Mouse (Mus musculus) megakaryocyte, embryonic 14.5 days (primary cell): ENCODE results near the gene Hes5. TPM values are rescaled to one million over a fixed set of nuclear protein-coding genes. Genes with fewer than 3 reads are reported as not detected.

Source experiments
- H3K27me3 ChIP-seq: replicated peaks from 2 replicates; pipeline ENCODE3; 2012; ENCODE audit warnings: inconsistent platforms
- H3K36me3 ChIP-seq: replicated peaks from 2 replicates; pipeline ENCODE3; 2012; ENCODE audit warnings: low read length, inconsistent platforms, mixed read lengths
- H3K4me1 ChIP-seq: 2 replicates; pipeline ENCODE4 v1.6.1; 2012; ENCODE audit warnings: inconsistent platforms
- H3K4me3 ChIP-seq: replicated peaks from 2 replicates; pipeline ENCODE3; 2012; ENCODE audit warnings: moderate library complexity, mild to moderate bottlenecking, inconsistent platforms
- H3K9me3 ChIP-seq: 2 replicates; pipeline ENCODE4 v1.6.1; 2012; ENCODE audit warnings: inconsistent platforms
- FLI1 ChIP-seq: IDR thresholded peaks from 2 replicates; pipeline ENCODE4 v1.6.1; 2012; ENCODE audit warnings: low read length, inconsistent platforms, mixed read lengths
- GATA1 ChIP-seq: IDR thresholded peaks from 3 replicates; pipeline ENCODE4 v1.6.1; 2012; ENCODE audit warnings: mixed read lengths, low read length, inconsistent platforms, borderline replicate concordance
- polyA plus RNA-seq: library from polyadenylated mRNA; stranded (reverse); fragments of >175 nt; gene quantifications from 2 replicates; pipeline ENCODE4 v1.2.3, GENCODE M21; 2012; ENCODE audit warnings: low replicate concordance; ENCODE audit not compliant: insufficient read depth

Gene Hes5
- polyA plus RNA-seq, 1 experiment: 0.23 TPM

DNA sequence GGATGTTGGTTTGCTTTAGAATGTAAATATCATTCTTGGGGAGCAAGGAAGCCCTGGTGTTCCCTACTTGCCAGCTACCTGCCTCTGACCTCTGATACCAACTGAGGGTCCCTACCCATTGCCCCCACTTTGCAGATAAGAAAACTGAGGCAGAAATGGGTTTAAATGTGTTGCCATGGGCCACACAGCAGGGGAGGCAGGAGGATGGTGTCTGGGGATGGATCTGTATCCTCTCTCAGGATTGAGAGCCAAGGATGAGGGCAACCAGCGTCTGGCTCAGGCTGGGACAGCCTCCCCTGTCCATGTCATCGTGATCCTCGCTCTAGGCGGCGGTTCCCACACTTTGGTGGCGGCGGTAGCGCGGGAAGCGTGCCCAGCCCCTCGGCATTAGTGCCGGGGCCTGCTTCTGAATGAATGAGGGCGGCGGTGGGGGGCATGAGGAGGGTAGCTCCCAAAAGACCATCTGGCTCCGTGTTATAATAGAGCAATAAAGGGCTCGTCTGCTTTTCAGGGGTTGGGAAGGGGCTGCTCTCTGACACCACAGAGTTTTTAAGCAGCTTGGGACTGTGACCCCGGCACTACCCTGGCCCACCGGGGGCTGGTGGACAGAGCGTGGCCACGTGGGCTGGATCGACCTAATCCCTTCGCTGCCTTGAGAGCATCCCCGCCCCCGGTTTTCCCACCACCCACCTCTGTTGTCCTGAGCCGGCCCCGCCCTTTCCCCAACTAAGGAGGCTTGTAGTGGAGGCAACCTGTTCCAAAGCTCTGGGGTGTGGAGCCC is 8.1 kb upstream of the Hes5 start:
- H3K4me1 ChIP-seq: peaks cover 13% of the 10 kb centered on the region
- H3K36me3 ChIP-seq: no peaks in the 10 kb centered on the region
- no peak overlapping the region for H3K4me3 ChIP-seq
- no peaks in the 10 kb centered on the region for H3K9me3 ChIP-seq
- peaks cover 92% of the 10 kb centered on the region for H3K27me3 ChIP-seq
- TF ChIP-seq GATA1 (no peak), FLI1 (no peak)

- TF ChIP-seq GATA1 (no peak), FLI1 (no peak)
- Histone ChIP-seq H3K9me3 (0 out of 2 replicates have a peak, but pooled peaks cover 3% of the 10 kb centered on the region), H3K4me3 (no peak overlapping the region), H3K4me1 (peaks cover 31% of the 10 kb centered on the region), H3K27me3 (peaks cover 97% of the 10 kb centered on the region), H3K36me3 (no peaks in the 10 kb centered on the region)
Observed at GRCm38 (mm10) chr4:154956604-154957003, 4.1 kb upstream of the Hes5 start.

- H3K4me3 ChIP-seq: no peak overlapping the region
- no peak for TF ChIP-seq FLI1
- no peak for TF ChIP-seq GATA1
- H3K27me3 ChIP-seq: peaks cover 97% of the 10 kb centered on the region
- no peaks in the 10 kb centered on the region for H3K36me3 ChIP-seq
- H3K9me3 ChIP-seq: 0 out of 2 replicates have a peak, but pooled peaks cover 3% of the 10 kb centered on the region
- peaks cover 39% of the 10 kb centered on the region for H3K4me1 ChIP-seq
Observed at GRCm38 (mm10) chr4:154957289-154957993, 3.3 kb upstream of the Hes5 start.

- Histone ChIP-seq H3K4me3 (no peak overlapping the region), H3K27me3 (peaks cover 97% of the 10 kb centered on the region), H3K36me3 (no peaks in the 10 kb centered on the region), H3K4me1 (peaks cover 39% of the 10 kb centered on the region), H3K9me3 (0 out of 2 replicates have a peak, but pooled peaks cover 3% of the 10 kb centered on the region)
- TF ChIP-seq FLI1: no peak
- TF ChIP-seq GATA1: no peak
Observed at GRCm38 (mm10) chr4:154958171-154958570, 2.6 kb upstream of the Hes5 start.

DNA sequence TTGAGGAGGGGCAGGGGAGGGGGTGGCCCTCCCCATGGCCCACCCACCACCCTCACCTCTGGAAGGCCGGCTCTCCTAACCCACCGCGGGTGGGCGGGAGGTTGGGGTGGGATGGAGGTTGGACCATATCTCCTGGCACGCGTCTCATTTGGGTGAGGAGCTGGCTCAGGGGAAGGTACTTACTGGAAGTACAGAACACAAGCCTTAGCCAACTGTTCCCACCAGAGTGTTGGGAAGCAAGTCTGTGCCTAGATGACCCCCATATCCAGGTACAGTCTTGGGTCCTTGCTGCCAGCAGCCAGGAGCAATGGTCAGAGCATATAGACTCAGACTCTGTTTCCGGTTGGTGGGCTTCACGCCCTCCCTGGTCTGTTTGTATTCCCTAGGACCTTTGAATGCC is 2.1 kb upstream of the Hes5 start:
- Histone ChIP-seq H3K4me3 (no peak overlapping the region), H3K9me3 (0 out of 2 replicates have a peak, but pooled peaks cover 3% of the 10 kb centered on the region), H3K27me3 (peaks cover 96% of the 10 kb centered on the region), H3K4me1 (peaks cover 42% of the 10 kb centered on the region), H3K36me3 (no peaks in the 10 kb centered on the region)
- TF ChIP-seq FLI1 (no peak), GATA1 (no peak)

- Histone ChIP-seq H3K27me3 (peaks cover 81% of the 10 kb centered on the region), H3K4me1 (peaks cover 48% of the 10 kb centered on the region), H3K9me3 (0 out of 2 replicates have a peak, but pooled peaks cover 3% of the 10 kb centered on the region), H3K36me3 (no peaks in the 10 kb centered on the region), H3K4me3 (peak overlapping the region; percentile 90)
- no peak for TF ChIP-seq GATA1
- TF ChIP-seq FLI1: no peak
Observed at GRCm38 (mm10) chr4:154960021-154960689, 568 bp upstream of the Hes5 start.

DNA sequence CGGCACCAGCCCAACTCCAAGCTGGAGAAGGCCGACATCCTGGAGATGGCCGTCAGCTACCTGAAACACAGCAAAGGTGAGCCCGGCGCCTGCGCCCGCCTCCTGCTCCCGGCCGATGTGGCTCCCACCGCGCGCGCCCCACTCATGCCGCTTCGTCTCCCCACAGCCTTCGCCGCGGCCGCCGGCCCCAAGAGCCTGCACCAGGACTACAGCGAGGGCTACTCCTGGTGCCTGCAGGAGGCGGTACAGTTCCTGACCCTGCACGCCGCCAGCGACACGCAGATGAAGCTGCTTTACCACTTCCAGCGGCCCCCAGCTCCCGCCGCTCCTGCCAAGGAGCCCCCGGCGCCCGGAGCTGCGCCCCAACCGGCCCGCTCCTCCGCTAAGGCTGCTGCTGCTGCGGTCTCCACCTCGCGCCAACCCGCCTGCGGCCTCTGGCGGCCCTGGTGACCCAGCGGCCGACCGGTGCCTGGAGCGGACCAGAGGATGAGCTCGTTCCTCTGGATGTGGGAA is 559 bp downstream of the Hes5 start:
- peaks cover 71% of the 10 kb centered on the region for H3K27me3 ChIP-seq
- peak overlapping the region; percentile 90 for H3K4me3 ChIP-seq
- H3K9me3 ChIP-seq: 0 out of 2 replicates have a peak, but pooled peaks cover 3% of the 10 kb centered on the region

DNA sequence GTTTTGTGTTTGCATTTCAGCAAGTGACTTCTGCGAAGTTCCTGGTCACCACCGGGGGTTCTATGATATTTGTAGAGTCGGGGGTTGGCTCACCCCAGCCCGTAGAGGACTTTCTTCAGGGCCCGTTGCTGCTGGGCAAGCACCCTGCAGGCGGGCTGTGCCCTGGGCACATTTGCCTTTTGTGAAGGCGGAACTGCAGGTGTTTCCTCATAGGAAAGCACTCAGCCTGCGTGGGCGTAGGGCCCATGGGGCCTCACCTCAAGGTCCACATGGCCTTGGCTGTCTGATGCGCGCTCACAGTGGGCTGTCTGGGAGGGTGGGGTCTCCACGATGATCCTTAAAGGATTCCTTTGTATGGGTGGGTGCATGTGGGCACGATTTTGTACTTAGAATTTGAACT is 1.2 kb downstream of the Hes5 start:
- H3K4me3 ChIP-seq: peak overlapping the region; percentile 90
- H3K27me3 ChIP-seq: peaks cover 66% of the 10 kb centered on the region
- peaks cover 63% of the 10 kb centered on the region for H3K4me1 ChIP-seq
- H3K9me3 ChIP-seq: 0 out of 2 replicates have a peak, but pooled peaks cover 3% of the 10 kb centered on the region
- TF ChIP-seq FLI1 (no peak), GATA1 (no peak)
- peaks cover 11% of the 10 kb centered on the region for H3K36me3 ChIP-seq

More for the DNA sequence above, 559 bp downstream of the Hes5 start:
- peaks cover 59% of the 10 kb centered on the region for H3K4me1 ChIP-seq
- TF ChIP-seq GATA1 (no peak), FLI1 (no peak)
- peaks cover 5% of the 10 kb centered on the region for H3K36me3 ChIP-seq

GRCm38 (mm10) chr4:154962683-154963082 is 2.0 kb downstream of the Hes5 start:
- peaks cover 14% of the 10 kb centered on the region for H3K36me3 ChIP-seq
- H3K27me3 ChIP-seq: peaks cover 58% of the 10 kb centered on the region
- no peak overlapping the region for H3K4me3 ChIP-seq
- peaks cover 60% of the 10 kb centered on the region for H3K4me1 ChIP-seq
- TF ChIP-seq FLI1: no peak
- TF ChIP-seq GATA1: no peak
- H3K9me3 ChIP-seq: 0 out of 2 replicates have a peak, but pooled peaks cover 3% of the 10 kb centered on the region
